Mouse (Mus musculus) embryonic facial prominence, embryonic 11.5 days (tissue): ENCODE measurements at regions not wholly inside any gene's neighbourhood (a gene's known extent, or its start where the extent isn't known, plus 50 kb on each side); places are given as distances from the start of the nearest gene placed in this dataset.
"Not testable (repeated sequence)": the region's sequence is repeated elsewhere in the genome, so short reads cannot be mapped to it uniquely, and the experiment has no call there.

ENCODE experiments used
- ATAC-seq: fragments of 200-750 bp; cut with Nextera tagmentation; replicated peaks from 2 replicates; pipeline ENCODE4 v1.8.0; 2017; ENCODE audit warnings: low read depth; ENCODE audit not compliant: insufficient number of reproducible peaks, low FRiP score, low TSS enrichment
- DNase-seq: peaks from one replicate; pipeline ENCODE4 v3.0.0-alpha.2; 2015; ENCODE audit warnings: low spot score
- H3K27ac ChIP-seq: fragments of 300-500 bp; sonication (generic); replicated peaks from 2 replicates; pipeline ENCODE4 v1.5.1; 2014; ENCODE audit warnings: mild to moderate bottlenecking, low read depth, low read length, control low read depth
- H3K27me3 ChIP-seq: fragments of 300-500 bp; sonication (generic); 2 replicates; pipeline ENCODE4 v1.6.1; 2014; ENCODE audit warnings: mild to moderate bottlenecking, low read length, moderate library complexity, mixed read lengths; ENCODE audit not compliant: control insufficient read depth, insufficient read depth
- H3K36me3 ChIP-seq: fragments of 300-500 bp; sonication (generic); replicated peaks from 2 replicates; pipeline ENCODE4 v1.6.1; 2014; ENCODE audit warnings: low read depth, mild to moderate bottlenecking, low read length, moderate library complexity, mixed read lengths; ENCODE audit not compliant: control insufficient read depth, insufficient read depth
- H3K4me1 ChIP-seq: fragments of 300-500 bp; sonication (generic); 2 replicates; pipeline ENCODE4 v1.6.1; 2014; ENCODE audit warnings: low read length, mixed read lengths; ENCODE audit not compliant: control insufficient read depth, insufficient read depth
- H3K4me2 ChIP-seq: fragments of 300-500 bp; sonication (generic); 2 replicates; pipeline ENCODE4 v1.6.1; 2014; ENCODE audit warnings: low read depth, mild to moderate bottlenecking, control low read depth, low read length, moderate library complexity
- H3K4me3 ChIP-seq: fragments of 300-500 bp; sonication (generic); 2 replicates; pipeline ENCODE4 v1.5.1; 2014; ENCODE audit warnings: low read depth, low read length, control low read depth
- H3K9ac ChIP-seq: fragments of 300-500 bp; sonication (generic); replicated peaks from 2 replicates; pipeline ENCODE4 v1.6.1; 2014; ENCODE audit warnings: mild to moderate bottlenecking, control low read depth, low read length
- H3K9me3 ChIP-seq: fragments of 300-500 bp; sonication (generic); replicated peaks from 2 replicates; pipeline ENCODE4 v1.6.1; 2016; ENCODE audit warnings: mild to moderate bottlenecking, low read length, inconsistent platforms, mixed read lengths; ENCODE audit not compliant: control insufficient read depth
- WGBS: fragments of 180-500 bp; shearing (Covaris S2); extraction: QIAGEN DNeasy Blood & Tissue Kit; methylation state at CpG from one replicate; pipeline ENCODE4 v1.1.7; 2014; 5-methylcytosine and 5-hydroxymethylcytosine counted together

- H3K9me3 ChIP-seq, result no peaks in the 10 kb centered on the region
- WGBS, result 85% methylated on average over 4 of the region's 4 CpGs
- no peak overlapping the region for H3K4me2 ChIP-seq
- H3K27ac ChIP-seq, result no peak overlapping the region
- no peaks in the 10 kb centered on the region for H3K4me1 ChIP-seq
- no peak overlapping the region for H3K4me3 ChIP-seq
- H3K27me3 ChIP-seq, result no peaks in the 10 kb centered on the region
- ATAC-seq, result no peak
- H3K36me3 ChIP-seq, result no peaks in the 10 kb centered on the region
- no peak overlapping the region for H3K9ac ChIP-seq
- DNase-seq, result no peak
Measured at GRCm38 (mm10) chr10:99336091-99336490, 73.1 kb downstream of the Dusp6 start.

GRCm38 (mm10) chr10:99338790-99339189 is 75.8 kb downstream of the Dusp6 start:
- DNase-seq, ATAC-seq: not testable (repeated sequence)

GRCm38 (mm10) chr10:99339291-99339912 is 76.4 kb downstream of the Dusp6 start:
- not testable (repeated sequence) for H3K36me3 ChIP-seq, H3K27ac ChIP-seq, H3K4me3 ChIP-seq, H3K4me2 ChIP-seq, H3K9ac ChIP-seq, ATAC-seq, H3K4me1 ChIP-seq, DNase-seq, H3K27me3 ChIP-seq, H3K9me3 ChIP-seq
- 96% methylated on average over 8 of the region's 19 CpGs for WGBS

More at GRCm38 (mm10) chr10:99338790-99339189, 75.8 kb downstream of the Dusp6 start:
- H3K4me1 ChIP-seq, H3K4me2 ChIP-seq, H3K36me3 ChIP-seq, H3K27me3 ChIP-seq, H3K9me3 ChIP-seq, H3K9ac ChIP-seq, H3K4me3 ChIP-seq, H3K27ac ChIP-seq: not testable (repeated sequence)
- WGBS, result 94% methylated on average over 8 of the region's 11 CpGs

- DNase-seq, H3K9me3 ChIP-seq, H3K27ac ChIP-seq, H3K9ac ChIP-seq, H3K4me2 ChIP-seq, H3K36me3 ChIP-seq, H3K4me3 ChIP-seq, ATAC-seq, H3K4me1 ChIP-seq, H3K27me3 ChIP-seq: not testable (repeated sequence)
- WGBS, result no CpG with 5 or more reads among the region's 25 CpGs
Measured at GRCm38 (mm10) chr10:99340057-99340456, 77.0 kb downstream of the Dusp6 start.

- Histone ChIP-seq H3K36me3 (no peaks in the 10 kb centered on the region), H3K27ac (no peak overlapping the region), H3K9ac (no peak overlapping the region), H3K27me3 (no peaks in the 10 kb centered on the region), H3K9me3 (no peaks in the 10 kb centered on the region), H3K4me3 (no peak overlapping the region), H3K4me1 (no peaks in the 10 kb centered on the region), H3K4me2 (no peak overlapping the region)
- DNase-seq, result no peak
- ATAC-seq, result no peak
- WGBS, result 68% methylated on average over 3 of the region's 3 CpGs
Measured at GRCm38 (mm10) chr10:99349125-99349716, 86.2 kb downstream of the Dusp6 start.

GRCm38 (mm10) chr10:99353541-99354292 is 90.7 kb downstream of the Dusp6 start:
- ATAC-seq, result no peak
- no peak overlapping the region for H3K27ac ChIP-seq
- no peak overlapping the region for H3K4me2 ChIP-seq
- no peak overlapping the region for H3K4me3 ChIP-seq
- no peak for DNase-seq
- H3K36me3 ChIP-seq, result no peaks in the 10 kb centered on the region
- no peak overlapping the region for H3K9ac ChIP-seq
- H3K4me1 ChIP-seq, result no peaks in the 10 kb centered on the region
- H3K27me3 ChIP-seq, result no peaks in the 10 kb centered on the region
- 41% methylated on average over 18 of the region's 18 CpGs for whole genome bisulfite sequencing
- no peaks in the 10 kb centered on the region for H3K9me3 ChIP-seq

- no peaks in the 10 kb centered on the region for H3K36me3 ChIP-seq
- H3K27me3 ChIP-seq, result no peaks in the 10 kb centered on the region
- no peak overlapping the region for H3K27ac ChIP-seq
- H3K4me3 ChIP-seq, result no peak overlapping the region
- no peak for DNase-seq
- H3K9me3 ChIP-seq, result no peaks in the 10 kb centered on the region
- H3K9ac ChIP-seq, result no peak overlapping the region
- 63% methylated on average over 2 of the region's 2 CpGs for WGBS
- no peak overlapping the region for H3K4me2 ChIP-seq
- H3K4me1 ChIP-seq, result no peaks in the 10 kb centered on the region
- no peak for ATAC-seq
Measured at GRCm38 (mm10) chr10:99354352-99354751, 91.3 kb downstream of the Dusp6 start.

GRCm38 (mm10) chr10:99355303-99355702 is 92.3 kb downstream of the Dusp6 start:
- H3K4me1 ChIP-seq, result no peaks in the 10 kb centered on the region
- no peak overlapping the region for H3K27ac ChIP-seq
- H3K36me3 ChIP-seq, result no peaks in the 10 kb centered on the region
- H3K27me3 ChIP-seq, result no peaks in the 10 kb centered on the region
- ATAC-seq (no peak), DNase-seq (no peak)
- H3K9ac ChIP-seq, result no peak overlapping the region
- H3K4me2 ChIP-seq, result no peak overlapping the region
- no peak overlapping the region for H3K4me3 ChIP-seq
- 90% methylated on average over 4 of the region's 4 CpGs for WGBS
- H3K9me3 ChIP-seq, result no peaks in the 10 kb centered on the region
